Mouse (Mus musculus) lung, postnatal 10 days (tissue): ENCODE measurements at regions not wholly inside any gene's neighbourhood (a gene's known extent, or its start where the extent isn't known, plus 50 kb on each side); places are given as distances from the start of the nearest gene placed in this dataset.

Experiments used
- DNase-seq: peaks from one replicate; pipeline ENCODE4 v3.0.0; 2021

- no peak for DNase-seq
These were observed 53.9 kb upstream of the Maml3 start for GRCm38 (mm10) chr3:52158788-52159260.

GRCm38 (mm10) chr3:52161688-52162087, 56.8 kb upstream of the Maml3 start:
- peak; percentile 55 for DNase-seq

GRCm38 (mm10) chr3:52163990-52164389, 59.1 kb upstream of the Maml3 start:
- peak; percentile 24 for DNase-seq

GRCm38 (mm10) chr3:52167420-52167819, 62.5 kb upstream of the Maml3 start:
- DNase-seq = no peak

- DNase-seq = no peak
These were observed 66.0 kb upstream of the Maml3 start for GRCm38 (mm10) chr3:52170847-52171246.

GRCm38 (mm10) chr3:52171303-52171702, 66.4 kb upstream of the Maml3 start:
- DNase-seq = no peak

GRCm38 (mm10) chr3:52173490-52173889, 68.6 kb upstream of the Maml3 start:
- DNase-seq = no peak

- no peak for DNase-seq
These were observed 71.2 kb upstream of the Maml3 start for GRCm38 (mm10) chr3:52176108-52176507.

GRCm38 (mm10) chr3:52178851-52179250, 74.0 kb upstream of the Maml3 start:
- no peak for DNase-seq

GRCm38 (mm10) chr3:52179686-52180085, 74.8 kb upstream of the Maml3 start:
- peak; percentile 89 for DNase-seq

- DNase-seq = peak; percentile 69
These were observed 75.4 kb upstream of the Maml3 start for GRCm38 (mm10) chr3:52180306-52180705.

- peak; percentile 95 for DNase-seq
These were observed 75.9 kb upstream of the Maml3 start for GRCm38 (mm10) chr3:52180785-52181184.

GRCm38 (mm10) chr3:52181326-52182101, 76.6 kb upstream of the Maml3 start:
- DNase-seq = no peak

GRCm38 (mm10) chr3:52184241-52184640, 79.4 kb upstream of the Maml3 start:
- no peak for DNase-seq

GRCm38 (mm10) chr3:52185351-52185750, 80.5 kb upstream of the Maml3 start:
- DNase-seq = no peak

GRCm38 (mm10) chr3:52187401-52187801, 80.7 kb upstream of the Foxo1 start:
- DNase-seq = no peak

GRCm38 (mm10) chr3:52188303-52188702, 79.8 kb upstream of the Foxo1 start:
- no peak for DNase-seq

GRCm38 (mm10) chr3:52189016-52189415, 79.1 kb upstream of the Foxo1 start:
- DNase-seq = no peak

- no peak for DNase-seq
These were observed 78.1 kb upstream of the Foxo1 start for GRCm38 (mm10) chr3:52190021-52190420.

- DNase-seq = peak; percentile 42
These were observed 75.1 kb upstream of the Foxo1 start for GRCm38 (mm10) chr3:52193026-52193425.

GRCm38 (mm10) chr3:52194216-52194615, 73.9 kb upstream of the Foxo1 start:
- DNase-seq = no peak

GRCm38 (mm10) chr3:52195486-52195885, 72.7 kb upstream of the Foxo1 start:
- DNase-seq = no peak

GRCm38 (mm10) chr3:52196047-52196935, 71.8 kb upstream of the Foxo1 start:
- DNase-seq = peak; percentile 87

- DNase-seq = no peak
These were observed 71.2 kb upstream of the Foxo1 start for GRCm38 (mm10) chr3:52196936-52197246.
